Mouse (Mus musculus) layer of hippocampus, adult 2 months (tissue): ENCODE results near the gene Timp2. TPM values are rescaled to one million over a fixed set of nuclear protein-coding genes. Genes with fewer than 3 reads are reported as not detected.
"Not testable (repeated sequence)": the region's sequence is repeated elsewhere in the genome, so short reads cannot be mapped to it uniquely, and the experiment has no call there.

ENCODE experiments used
- DNase-seq, 2 experiments: peaks; one replicate each; pipeline ENCODE4 v3.0.0; 2022; ENCODE audit warnings: low spot score in 2 of 2
- H3K27ac ChIP-seq: fragments of 200-600 bp; 2 replicates; pipeline ENCODE4 v1.8.1; 2022
- H3K4me3 ChIP-seq: fragments of 200-600 bp; 2 replicates; pipeline ENCODE4 v1.8.1; 2022; ENCODE audit warnings: mild to moderate bottlenecking
- CTCF ChIP-seq: fragments of 200-600 bp; conservative IDR thresholded peaks from 2 replicates; pipeline ENCODE4 v1.8.1; 2022; ENCODE audit warnings: antibody characterized with exemption, mild to moderate bottlenecking, moderate library complexity
- total RNA-seq, 2 experiments: library from RNA; stranded (reverse); gene quantifications; 2 replicates each; pipeline ENCODE4 v1.2.3; 2021

Gene Timp2
- total RNA-seq, 2 experiments from 2014 or later = 168 to 196 TPM

DNA sequence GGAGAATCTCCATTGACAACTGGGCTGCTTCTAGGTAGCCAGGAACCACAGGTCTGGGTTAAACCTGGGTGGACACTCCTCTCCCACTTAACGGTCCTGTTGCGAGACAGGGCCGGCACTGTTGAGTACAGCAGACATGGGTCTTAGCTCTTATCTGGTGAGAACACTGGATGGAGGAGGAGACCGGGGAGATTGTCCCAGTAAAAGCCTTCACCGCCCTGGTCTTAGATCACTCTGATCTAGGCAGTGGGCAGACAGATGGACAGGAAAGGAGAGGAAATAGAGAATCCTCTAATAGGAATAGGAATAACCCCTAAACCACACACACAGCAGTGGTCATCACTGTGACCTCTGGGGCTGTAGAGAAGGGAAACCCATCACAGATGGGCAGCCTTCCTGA, 31.6 kb downstream of the Timp2 start:
- TF ChIP-seq CTCF = no peak
- no peak for DNase-seq
- Histone ChIP-seq H3K27ac (peak overlapping the region; percentile 14; the same call in 1 of the 2 replicates), H3K4me3 (no peak overlapping the region)

DNA sequence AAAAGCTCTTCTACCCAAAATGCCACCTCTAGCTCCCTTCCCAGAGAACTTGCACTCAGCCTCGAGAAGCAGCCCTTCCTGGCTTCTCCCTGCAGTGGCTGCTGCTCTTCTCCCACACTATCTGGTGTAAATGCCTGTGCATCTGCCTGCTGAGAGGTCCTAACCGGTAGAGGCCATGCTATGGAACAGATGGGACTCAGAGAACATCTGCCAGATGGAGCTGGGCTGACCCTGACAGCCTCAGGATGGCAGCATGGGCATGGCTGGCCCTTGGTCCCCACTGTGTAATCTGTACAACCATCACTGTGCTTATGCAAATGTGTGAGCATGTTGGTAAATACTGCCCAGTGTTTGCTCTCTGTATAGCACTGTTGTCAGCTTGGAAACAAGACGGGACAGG, 32.9 kb downstream of the Timp2 start:
- no peak overlapping the region for H3K27ac ChIP-seq
- H3K4me3 ChIP-seq = no peak overlapping the region
- TF ChIP-seq CTCF = no peak
- DNase-seq = no peak

DNA sequence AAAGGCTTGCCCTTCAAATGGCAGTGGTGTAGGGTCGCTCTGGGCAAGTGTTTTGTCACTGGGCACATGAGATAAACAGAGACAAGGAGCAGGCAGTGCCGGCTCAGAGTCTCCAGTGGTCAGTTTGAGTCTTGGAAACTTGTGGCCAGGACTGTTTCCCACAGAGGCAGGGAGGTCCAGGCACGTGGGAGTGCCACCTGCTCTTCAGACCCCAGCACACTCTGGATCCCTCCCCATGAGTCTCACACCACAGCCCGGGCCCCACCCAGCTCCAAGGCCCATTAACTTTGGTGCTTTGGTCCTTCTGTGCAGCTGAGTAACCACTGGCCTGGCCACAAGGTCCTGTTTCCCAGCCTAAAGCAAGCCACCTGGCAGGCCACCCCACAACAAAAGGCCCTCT, 33.6 kb downstream of the Timp2 start:
- Histone ChIP-seq H3K4me3 (no peak overlapping the region), H3K27ac (no peak overlapping the region)
- DNase-seq = no peak
- TF ChIP-seq CTCF = no peak

DNA sequence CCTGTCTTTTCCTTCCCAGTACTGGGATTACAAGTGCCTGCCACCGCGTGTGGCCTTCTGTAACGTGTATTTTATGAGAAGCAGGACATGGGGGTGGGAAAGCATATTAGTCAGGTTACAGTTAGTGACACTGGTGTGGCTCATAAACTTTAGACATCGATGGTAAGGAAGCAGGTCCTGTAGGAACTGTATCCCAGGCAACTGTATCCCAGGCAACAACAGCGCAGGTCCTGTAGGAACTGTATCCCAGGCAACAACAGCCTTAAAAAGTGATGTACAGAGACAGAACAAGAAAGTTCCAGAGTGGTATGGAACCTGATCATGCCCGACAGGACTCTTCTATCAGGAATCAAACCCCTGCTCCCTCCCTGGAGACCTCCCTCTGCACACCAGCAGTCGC, 34.0 kb downstream of the Timp2 start:
- DNase-seq = peak in 1 of 2 experiments; percentile 50
- H3K27ac ChIP-seq = no peak overlapping the region
- H3K4me3 ChIP-seq = no peak overlapping the region
- TF ChIP-seq CTCF = no peak

DNA sequence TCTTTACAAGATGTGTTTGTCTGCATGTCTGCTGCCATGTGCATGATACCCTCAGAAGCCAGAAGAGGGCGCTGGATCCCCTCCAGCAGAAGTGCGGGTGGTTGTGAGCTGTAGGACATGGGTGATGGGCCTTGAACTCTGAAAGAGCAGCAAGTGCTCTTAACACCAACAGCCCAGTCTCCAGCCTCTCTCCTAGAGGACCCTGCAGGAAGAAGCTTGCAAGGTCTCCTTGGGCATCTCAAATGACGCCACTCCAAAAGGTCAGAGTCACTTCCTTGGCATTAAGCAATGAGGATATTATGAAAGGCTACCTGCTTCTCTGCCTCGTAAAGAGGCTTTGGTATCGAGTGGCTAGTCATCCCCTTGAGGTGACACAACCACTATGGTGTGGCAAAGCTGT, 36.9 kb downstream of the Timp2 start:
- H3K4me3 ChIP-seq = no peak overlapping the region
- peak in 1 of 2 experiments; percentile 46 for DNase-seq
- peak; percentile 79 for TF ChIP-seq CTCF
- no peak overlapping the region for H3K27ac ChIP-seq

DNA sequence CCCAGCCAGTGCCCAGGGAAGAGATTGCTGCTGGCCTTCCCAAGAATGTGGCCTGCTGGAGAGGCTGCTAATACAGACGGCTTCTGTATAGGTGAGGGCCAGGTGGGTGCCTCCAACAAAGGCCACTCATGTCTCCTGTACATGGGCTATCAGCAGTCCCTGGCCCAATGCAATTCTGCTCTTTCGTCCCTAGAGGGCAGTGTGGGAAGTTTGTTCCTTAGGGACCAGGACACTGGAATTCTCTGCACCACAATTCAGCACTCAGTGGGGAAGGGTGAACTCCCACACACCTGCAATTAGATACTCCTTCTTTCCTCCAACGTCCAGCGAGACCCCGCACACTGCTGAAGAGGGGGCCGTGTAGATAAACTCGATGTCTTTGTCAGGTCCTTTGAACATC, 38.4 kb downstream of the Timp2 start:
- Histone ChIP-seq H3K4me3 (no peak overlapping the region), H3K27ac (no peak overlapping the region)
- TF ChIP-seq CTCF = peak; percentile 96
- DNase-seq = peak; percentile 57 to 79

DNA sequence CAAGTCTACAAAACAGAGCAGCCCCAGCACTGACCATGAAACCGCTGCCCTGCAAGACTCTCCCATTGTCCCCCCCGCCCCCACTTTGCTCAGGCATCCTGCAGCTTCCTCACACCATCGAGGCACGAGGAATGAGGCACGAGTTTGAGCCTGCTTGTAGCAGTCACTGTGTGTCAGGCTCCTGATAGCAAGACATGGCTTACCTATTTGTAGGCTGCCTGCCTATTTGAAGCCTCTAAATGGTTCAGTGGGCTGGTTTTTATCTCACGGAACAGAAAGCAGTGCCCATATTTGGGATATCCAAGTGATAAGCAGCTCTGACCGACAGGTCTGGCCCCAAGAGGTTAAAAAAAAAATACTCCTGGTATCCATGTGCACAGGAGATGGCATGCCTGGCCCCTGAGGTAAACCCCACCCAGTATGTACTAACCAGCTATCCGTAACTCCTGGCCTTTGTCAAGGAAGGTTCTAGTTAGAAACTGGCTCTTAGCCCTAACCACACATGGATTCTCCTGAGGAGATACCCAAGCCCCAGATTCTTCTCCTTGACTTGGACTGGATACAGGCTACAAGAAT, 39.2 kb downstream of the Timp2 start:
- no peak overlapping the region for H3K4me3 ChIP-seq
- TF ChIP-seq CTCF = no peak
- H3K27ac ChIP-seq = no peak overlapping the region
- DNase-seq = no peak

DNA sequence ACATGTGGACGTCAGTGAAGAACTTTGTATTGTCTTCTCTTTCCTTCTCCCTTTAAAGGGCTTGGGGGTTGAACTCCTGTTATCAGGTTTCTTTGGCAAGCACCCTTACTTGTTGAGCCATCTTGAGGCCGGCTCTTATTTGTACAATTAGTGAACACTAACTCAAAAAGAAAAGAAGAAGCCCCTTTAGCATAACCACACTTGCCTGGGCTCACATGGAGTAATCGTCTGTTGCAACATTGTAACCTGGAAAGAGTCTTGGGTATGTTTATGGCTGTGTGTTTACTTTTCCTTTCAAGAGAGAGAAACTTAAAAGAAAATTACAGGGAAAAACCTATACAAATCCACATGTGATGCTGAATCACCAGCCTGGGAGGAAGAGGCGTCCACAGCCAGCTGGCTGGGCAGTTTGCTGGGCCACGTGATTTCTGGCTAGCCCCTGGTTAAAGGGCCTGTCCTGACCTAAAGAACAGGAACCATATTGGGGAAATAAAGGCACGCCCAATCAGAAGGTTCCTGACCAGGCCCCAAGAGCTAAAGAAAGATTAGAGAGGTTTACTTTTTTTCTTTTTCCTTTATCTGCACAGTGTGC, 43.3 kb downstream of the Timp2 start:
- Histone ChIP-seq H3K4me3 (no peak overlapping the region), H3K27ac (no peak overlapping the region)
- TF ChIP-seq CTCF = no peak
- DNase-seq = no peak

DNA sequence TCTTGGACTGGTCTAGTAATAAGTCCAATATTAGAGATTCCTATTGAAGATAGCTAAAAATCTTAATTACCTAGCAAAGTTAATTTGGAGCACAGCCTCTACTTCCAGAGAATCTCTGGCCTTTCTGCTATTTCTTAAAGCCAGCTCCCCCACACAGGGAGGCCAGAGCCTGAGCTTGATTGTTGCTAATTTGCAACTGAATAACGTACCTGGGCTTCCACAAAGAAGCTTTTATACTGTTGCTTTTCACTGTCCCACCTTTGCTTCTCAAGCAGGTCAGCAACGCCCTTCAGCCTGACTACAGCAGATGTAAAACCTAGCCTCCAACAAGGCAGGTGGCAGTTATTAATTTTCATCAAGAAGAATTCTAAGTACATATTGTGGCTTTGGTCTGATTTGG, 47.6 kb downstream of the Timp2 start:
- DNase-seq, H3K4me3 ChIP-seq: not testable (repeated sequence)

DNA sequence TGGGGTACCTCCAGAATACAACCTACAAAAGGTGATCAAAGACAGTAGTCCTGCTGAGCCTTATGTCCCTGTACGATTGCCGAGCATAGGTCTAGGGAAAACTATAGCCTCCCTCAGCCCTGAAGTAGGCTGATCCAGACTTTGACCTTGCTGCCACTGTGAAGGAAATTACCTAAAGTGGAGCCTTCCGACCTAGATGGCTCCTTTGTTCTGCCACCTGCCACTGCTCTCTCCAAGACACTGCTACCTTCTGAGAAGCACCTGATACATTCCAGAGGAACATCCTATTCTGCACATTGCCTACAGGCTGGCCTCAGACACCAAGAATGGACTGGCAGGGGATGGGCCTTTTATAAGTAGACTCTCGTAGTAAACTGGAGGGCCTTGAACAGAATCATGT, 51.6 kb downstream of the Timp2 start:
- not testable (repeated sequence) for DNase-seq, H3K27ac ChIP-seq, H3K4me3 ChIP-seq

More for the DNA sequence above, 47.6 kb downstream of the Timp2 start:
- not testable (repeated sequence) for H3K27ac ChIP-seq

DNA sequence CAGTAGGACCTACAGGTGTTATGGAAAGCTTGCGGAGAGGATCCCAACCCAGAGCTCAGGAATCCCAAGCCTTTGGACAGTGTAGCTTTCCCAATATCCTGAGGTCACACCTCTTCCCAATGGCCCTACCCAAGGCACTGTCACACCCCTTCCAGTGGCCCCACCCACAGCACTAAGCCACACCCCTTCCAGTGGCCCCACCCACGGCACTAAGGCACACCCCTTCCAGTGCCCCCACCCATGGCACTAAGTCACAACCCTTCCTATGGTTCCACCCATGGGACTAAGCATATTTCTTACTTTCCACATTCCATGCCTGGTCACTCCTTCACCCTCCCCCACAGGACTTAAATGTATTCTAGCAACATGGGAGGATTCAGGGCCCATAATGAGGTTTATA, 56.7 kb downstream of the Timp2 start:
- no peak for DNase-seq
- no peak for TF ChIP-seq CTCF
- Histone ChIP-seq H3K4me3 (no peak overlapping the region), H3K27ac (no peak overlapping the region)

DNA sequence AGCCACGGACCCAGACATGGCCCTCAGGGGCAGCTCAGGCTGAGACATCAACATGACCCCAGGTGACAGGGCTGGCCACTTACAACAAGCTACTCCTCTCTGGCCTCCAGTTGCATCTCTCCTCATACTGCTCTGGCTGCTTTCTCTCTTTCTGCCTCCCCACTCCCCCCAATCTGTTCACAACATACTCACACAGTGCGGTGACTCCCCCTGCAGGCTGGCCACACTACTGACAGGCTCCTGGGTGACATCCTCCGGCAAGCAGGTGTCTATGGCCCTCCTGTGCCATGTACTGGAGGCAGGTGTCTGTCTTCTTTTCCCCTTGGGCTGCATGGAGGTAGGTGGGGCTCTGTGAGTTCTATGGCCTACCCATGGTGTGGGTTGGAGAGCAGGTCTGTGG, 57.6 kb downstream of the Timp2 start:
- no peak overlapping the region for H3K4me3 ChIP-seq
- TF ChIP-seq CTCF = peak; percentile 29; the same call in 1 of the 2 replicates
- H3K27ac ChIP-seq = no peak overlapping the region
- DNase-seq = no peak

DNA sequence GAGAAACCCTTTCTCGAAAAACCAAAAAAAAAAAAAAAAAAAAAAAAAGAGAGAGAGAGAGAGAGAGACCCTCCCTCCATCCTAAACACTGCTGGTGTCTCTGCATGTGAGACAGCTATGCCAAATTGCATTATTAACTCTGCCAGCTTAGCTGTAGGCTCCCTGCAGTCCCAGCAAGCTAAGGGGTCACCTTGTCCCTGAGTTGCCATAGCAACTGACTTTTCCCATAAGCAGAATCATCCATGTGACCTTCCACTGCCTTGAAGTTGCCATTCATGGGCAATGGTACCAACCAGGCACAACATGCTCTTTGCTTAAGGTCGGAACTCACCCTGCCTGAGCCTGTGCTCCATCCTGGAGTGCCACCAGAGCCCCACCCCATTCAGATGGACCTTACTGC, 60.5 kb downstream of the Timp2 start:
- no peak overlapping the region for H3K27ac ChIP-seq
- no peak for DNase-seq
- no peak for TF ChIP-seq CTCF

DNA sequence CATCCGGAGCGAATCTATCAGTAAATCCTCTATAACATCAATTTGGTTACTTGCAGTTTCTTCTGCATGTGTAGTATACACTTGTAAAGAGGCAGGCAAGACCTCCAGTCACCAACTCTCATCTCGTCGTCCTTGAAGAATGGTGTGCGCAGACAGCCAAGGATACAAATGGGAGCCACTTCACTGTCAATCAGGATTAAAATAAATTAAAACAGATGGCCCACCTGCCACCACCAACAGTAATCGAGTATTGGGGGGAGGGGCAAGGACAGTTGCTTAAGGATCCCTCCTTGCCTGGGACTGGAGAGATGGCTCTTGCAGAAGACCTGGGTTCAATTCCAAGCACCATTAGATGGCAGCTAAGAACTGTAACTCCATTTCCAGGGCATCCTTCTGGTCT, 62.9 kb downstream of the Timp2 start:
- H3K4me3 ChIP-seq = no peak overlapping the region
- TF ChIP-seq CTCF = no peak
- H3K27ac ChIP-seq = no peak overlapping the region
- no peak for DNase-seq

More for the DNA sequence above, 60.5 kb downstream of the Timp2 start:
- H3K4me3 ChIP-seq = no peak overlapping the region
